In the genomic region with DNA sequence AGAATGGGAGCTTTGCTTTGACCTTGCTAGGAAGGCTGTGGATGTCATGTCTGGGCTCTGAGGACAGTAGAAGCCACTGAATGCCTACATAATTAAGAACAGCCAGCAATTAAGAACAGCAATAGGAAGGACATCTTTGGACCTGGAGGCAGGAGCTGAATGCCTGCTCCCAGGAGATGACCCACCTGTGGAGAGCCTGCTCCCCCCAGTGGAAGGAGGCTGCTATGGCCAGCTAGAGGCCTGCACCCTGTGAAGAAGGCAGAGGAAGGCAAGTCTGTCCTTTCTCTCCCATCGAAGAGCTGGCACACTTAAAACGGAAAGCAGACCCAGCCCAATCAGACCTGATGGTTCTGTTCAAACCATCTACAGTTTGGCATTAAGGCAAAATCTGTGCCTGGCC, we compare ENCODE assay signal across 11 mouse cellular contexts.
DNase-seq lines count a peak whose midpoint lies in the region; ATAC-seq and TF ChIP-seq lines count a peak whose summit lies in the region.
"Had no signal": no experiment of that assay in that cellular context is flagged by ENCODE, and none has a peak within 500 bp of the region (broad histone marks: within the 10 kb centered on the region; RNA-seq: fewer than 3 reads in every experiment).

No protein-coding gene starts in this region.

- H3K4me2 ChIP-seq in neural tube, embryonic 15.5 days = no peak overlapping the region
- H3K4me2 ChIP-seq: embryonic facial prominence, embryonic 15.5 days; limb, embryonic 13.5 days; stomach, embryonic 15.5 days had no signal

- TF ChIP-seq POLR2A in ES-Bruce4 (IDR thresholded peaks at IDR 0.05; ENCODE audit: insufficient read depth, low read length) = no peak

- no peaks in the 10 kb centered on the region for H3K27me3 ChIP-seq in ES-Bruce4 (ENCODE audit: control insufficient read depth, insufficient read depth, low read length, poor library complexity, severe bottlenecking)
- H3K27me3 ChIP-seq in neural tube, embryonic 15.5 days (replicated peaks) = no peaks in the 10 kb centered on the region
- H3K27me3 ChIP-seq: embryonic facial prominence, embryonic 15.5 days; limb, embryonic 13.5 days; stomach, embryonic 15.5 days had no signal

- peak; percentile 4 for DNase-seq in CD4-positive, CD25-positive, alpha-beta regulatory T cell, adult 2 months (ENCODE audit: low read depth, low spot score)
- peak; percentile 60 for DNase-seq in embryo, embryonic 10.5 days (ENCODE audit: low spot score)
- peak; percentile 1 to 38 for DNase-seq in kidney, adult 8-10 months
- peak; percentile 41 for DNase-seq in left cerebral cortex, postnatal 4 days
- DNase-seq in T-cell, adult 2 months (ENCODE audit: low spot score) = no peak

- no peak for TF ChIP-seq EP300 in ES-Bruce4 (IDR thresholded peaks at IDR 0.05; ENCODE audit: insufficient read depth, low read depth, low read length)

- intact Hi-C loops in left cerebral cortex, postnatal 4 days (cut with DNase I) = loop anchor here (10.0 kb wide), 1 partner anchor 367 kb away; no protein-coding TSS in a partner anchor

- TF ChIP-seq CTCF in ES-Bruce4 (IDR thresholded peaks at IDR 0.05; ENCODE audit: low read depth, low read length) = peak; percentile 70

- no peaks in the 10 kb centered on the region for H3K36me3 ChIP-seq in ES-Bruce4 (ENCODE audit: control insufficient read depth, insufficient read depth, low read length, poor library complexity, severe bottlenecking)
- H3K36me3 ChIP-seq in neural tube, embryonic 15.5 days = no peaks in the 10 kb centered on the region
- H3K36me3 ChIP-seq: embryonic facial prominence, embryonic 15.5 days; limb, embryonic 13.5 days; stomach, embryonic 15.5 days had no signal

- no peak overlapping the region for H3K9ac ChIP-seq in ES-Bruce4 (ENCODE audit: low read depth, poor library complexity, severe bottlenecking)
- H3K9ac ChIP-seq in neural tube, embryonic 15.5 days (replicated peaks) = no peak overlapping the region
- H3K9ac ChIP-seq: embryonic facial prominence, embryonic 15.5 days; limb, embryonic 13.5 days; stomach, embryonic 15.5 days had no signal

- no peak overlapping the region for H3K4me3 ChIP-seq in ES-Bruce4 (ENCODE audit: low read depth, low read length)
- H3K4me3 ChIP-seq in neural tube, embryonic 15.5 days (replicated peaks) = no peak overlapping the region
- H3K4me3 ChIP-seq: embryonic facial prominence, embryonic 15.5 days; limb, embryonic 13.5 days; stomach, embryonic 15.5 days had no signal

- no peaks in the 10 kb centered on the region for H3K4me1 ChIP-seq in ES-Bruce4 (ENCODE audit: control insufficient read depth, insufficient read depth, low read length)
- no peaks in the 10 kb centered on the region for H3K4me1 ChIP-seq in neural tube, embryonic 15.5 days
- H3K4me1 ChIP-seq: embryonic facial prominence, embryonic 15.5 days; stomach, embryonic 15.5 days had no signal

- no peak for ATAC-seq in CD4-positive, CD25-positive, alpha-beta regulatory T cell, adult 4 months
- ATAC-seq in neural tube, embryonic 15.5 days (ENCODE audit: low FRiP score) = 0 out of 2 replicates have a peak, but pooled peaks have one; percentile 43

- H3K27ac ChIP-seq in ES-Bruce4 (ENCODE audit: insufficient read depth, low read length) = no peak overlapping the region
- H3K27ac ChIP-seq in neural tube, embryonic 15.5 days (replicated peaks) = no peak overlapping the region
- H3K27ac ChIP-seq: embryonic facial prominence, embryonic 15.5 days; limb, embryonic 13.5 days; stomach, embryonic 15.5 days had no signal

- 50% methylated on average over 2 of the region's 2 CpGs for WGBS in neural tube, embryonic 15.5 days

- no peaks in the 10 kb centered on the region for H3K9me3 ChIP-seq in ES-Bruce4 (replicated peaks; ENCODE audit: control insufficient read depth, insufficient read depth, low read length, poor library complexity, severe bottlenecking)
- H3K9me3 ChIP-seq in neural tube, embryonic 15.5 days (replicated peaks) = no peaks in the 10 kb centered on the region
- H3K9me3 ChIP-seq: embryonic facial prominence, embryonic 15.5 days; limb, embryonic 13.5 days; stomach, embryonic 15.5 days had no signal
